Mouse (Mus musculus): Measurements from ENCODE around the gene Sacm1l.

The Sacm1l gene

GRCm38 (mm10) chr9:123539823-123540222 lies 10.3 kb downstream of the Sacm1l start:
- intact Hi-C loops (cut with DNase I), result no loop called here

GRCm38 (mm10) chr9:123554599-123554998 lies 25.0 kb downstream of the Sacm1l start:
- intact Hi-C loops (cut with DNase I), result no loop called here

- intact Hi-C loops (cut with DNase I), result no loop called here
Measured at GRCm38 (mm10) chr9:123577360-123578192, 48.0 kb downstream of the Sacm1l start.

- intact Hi-C loops (cut with DNase I), result loop anchor here (10.0 kb wide), 2 partner anchors 115 to 225 kb away; no protein-coding TSS in a partner anchor
Measured at GRCm38 (mm10) chr9:123589240-123589910, 59.8 kb downstream of the Sacm1l start.

GRCm38 (mm10) chr9:123595194-123595593 lies 65.6 kb downstream of the Sacm1l start:
- intact Hi-C loops (cut with DNase I), result no loop called here

GRCm38 (mm10) chr9:123596910-123597309 lies 67.4 kb downstream of the Sacm1l start:
- intact Hi-C loops (cut with DNase I), result no loop called here

- intact Hi-C loops (cut with DNase I), result no loop called here
Measured at GRCm38 (mm10) chr9:123597376-123597775, 67.8 kb downstream of the Sacm1l start.

- intact Hi-C loops (cut with DNase I), result no loop called here
Measured at GRCm38 (mm10) chr9:123601529-123601928, 72.0 kb downstream of the Sacm1l start.

GRCm38 (mm10) chr9:123620311-123621098 lies 90.9 kb downstream of the Sacm1l start:
- intact Hi-C loops (cut with DNase I), result no loop called here

- intact Hi-C loops (cut with DNase I), result no loop called here
Measured at GRCm38 (mm10) chr9:123624741-123625140, 95.2 kb downstream of the Sacm1l start.

GRCm38 (mm10) chr9:123625821-123626220 lies 96.3 kb downstream of the Sacm1l start:
- intact Hi-C loops (cut with DNase I), result no loop called here

- intact Hi-C loops (cut with DNase I), result no loop called here
Measured at GRCm38 (mm10) chr9:123631666-123632065, 102.1 kb downstream of the Sacm1l start.

GRCm38 (mm10) chr9:123632281-123632680 lies 102.7 kb downstream of the Sacm1l start, which contains the start of gene Slc6a20b:
TSS of gene Slc6a20b (minus strand) at chr9:123632565.
- intact Hi-C loops (cut with DNase I), result no loop called here

GRCm38 (mm10) chr9:123632993-123633392 lies 103.4 kb downstream of the Sacm1l start:
- intact Hi-C loops (cut with DNase I), result no loop called here

- intact Hi-C loops (cut with DNase I), result loop anchor here (5.0 kb wide), 2 partner anchors 71 to 161 kb away; no protein-coding TSS in a partner anchor
Measured at GRCm38 (mm10) chr9:123636771-123637170, 107.2 kb downstream of the Sacm1l start.

- intact Hi-C loops (cut with DNase I), result loop anchor here (5.0 kb wide), 2 partner anchors 69 to 159 kb away; no protein-coding TSS in a partner anchor
Measured at GRCm38 (mm10) chr9:123638231-123638630, 108.7 kb downstream of the Sacm1l start.

GRCm38 (mm10) chr9:123638668-123639089 lies 109.1 kb downstream of the Sacm1l start:
- intact Hi-C loops (cut with DNase I), result loop anchor here (5.0 kb wide), 2 partner anchors 69 to 159 kb away; no protein-coding TSS in a partner anchor

- intact Hi-C loops (cut with DNase I), result no loop called here
Measured at GRCm38 (mm10) chr9:123640106-123640505, 110.5 kb downstream of the Sacm1l start.
